Mouse (Mus musculus): ENCODE data around the gene Pla2g1b. TPM values are rescaled to one million over a fixed set of nuclear protein-coding genes. Genes with fewer than 3 reads are reported as not detected.

The Pla2g1b gene
- polyA plus RNA-seq, 1 experiment: not detected

GRCm38 (mm10) chr5:115483947-115484920 lies 18.2 kb downstream of the Pla2g1b start, which contains the start of gene Sirt4:
TSS of gene Sirt4 (minus strand) at chr5:115484725.
- Histone ChIP-seq H3K4me1 (peaks cover 33% of the 10 kb centered on the region), H3K27me3 (replicated peaks) (no peaks in the 10 kb centered on the region), H3K9me3 (no peaks in the 10 kb centered on the region), H3K4me3 (replicated peaks) (peak within 1 kb of the TSS; percentile 92), H3K36me3 (replicated peaks; ENCODE audit: low read length) (peaks cover 34% of the 10 kb centered on the region)
- no peak for TF ChIP-seq FLI1 (IDR thresholded peaks at IDR 0.05; ENCODE audit: low read length)
- no peak for TF ChIP-seq GATA1 (IDR thresholded peaks at IDR 0.05; ENCODE audit: borderline replicate concordance, low read length)

- H3K36me3 ChIP-seq (replicated peaks; ENCODE audit: low read length): peaks cover 27% of the 10 kb centered on the region
- H3K27me3 ChIP-seq (replicated peaks): no peaks in the 10 kb centered on the region
- TF ChIP-seq GATA1 (IDR thresholded peaks at IDR 0.05; ENCODE audit: borderline replicate concordance, low read length) (no peak), FLI1 (IDR thresholded peaks at IDR 0.05; ENCODE audit: low read length) (no peak)
- H3K4me3 ChIP-seq (replicated peaks): peak overlapping the region; percentile 92
- peaks cover 37% of the 10 kb centered on the region for H3K4me1 ChIP-seq
- H3K9me3 ChIP-seq: no peaks in the 10 kb centered on the region
Measured at GRCm38 (mm10) chr5:115484996-115485395, 18.9 kb downstream of the Pla2g1b start.

- Histone ChIP-seq H3K9me3 (no peaks in the 10 kb centered on the region), H3K36me3 (replicated peaks; ENCODE audit: low read length) (peaks cover 20% of the 10 kb centered on the region), H3K4me3 (replicated peaks) (no peak overlapping the region), H3K4me1 (peaks cover 39% of the 10 kb centered on the region), H3K27me3 (replicated peaks) (no peaks in the 10 kb centered on the region)
- no peak for TF ChIP-seq GATA1 (IDR thresholded peaks at IDR 0.05; ENCODE audit: borderline replicate concordance, low read length)
- TF ChIP-seq FLI1 (IDR thresholded peaks at IDR 0.05; ENCODE audit: low read length): no peak
Measured at GRCm38 (mm10) chr5:115485489-115486205, 19.6 kb downstream of the Pla2g1b start.

- H3K9me3 ChIP-seq: no peaks in the 10 kb centered on the region
- H3K4me1 ChIP-seq: peaks cover 47% of the 10 kb centered on the region
- peaks cover 13% of the 10 kb centered on the region for H3K36me3 ChIP-seq (replicated peaks; ENCODE audit: low read length)
- H3K4me3 ChIP-seq (replicated peaks): no peak overlapping the region
- TF ChIP-seq FLI1 (IDR thresholded peaks at IDR 0.05; ENCODE audit: low read length) (no peak), GATA1 (IDR thresholded peaks at IDR 0.05; ENCODE audit: borderline replicate concordance, low read length) (no peak)
- H3K27me3 ChIP-seq (replicated peaks): no peaks in the 10 kb centered on the region
Measured at GRCm38 (mm10) chr5:115486726-115487125, 20.7 kb downstream of the Pla2g1b start.

GRCm38 (mm10) chr5:115487353-115487752 lies 21.3 kb downstream of the Pla2g1b start:
- Histone ChIP-seq H3K9me3 (no peaks in the 10 kb centered on the region), H3K4me3 (replicated peaks) (no peak overlapping the region), H3K27me3 (replicated peaks) (peaks cover 2% of the 10 kb centered on the region), H3K36me3 (replicated peaks; ENCODE audit: low read length) (peaks cover 6% of the 10 kb centered on the region), H3K4me1 (peaks cover 50% of the 10 kb centered on the region)
- TF ChIP-seq GATA1 (IDR thresholded peaks at IDR 0.05; ENCODE audit: borderline replicate concordance, low read length) (no peak), FLI1 (IDR thresholded peaks at IDR 0.05; ENCODE audit: low read length) (no peak)

GRCm38 (mm10) chr5:115487942-115488580 lies 22.0 kb downstream of the Pla2g1b start:
- Histone ChIP-seq H3K27me3 (replicated peaks) (peaks cover 2% of the 10 kb centered on the region), H3K9me3 (no peaks in the 10 kb centered on the region), H3K4me3 (replicated peaks) (no peak overlapping the region), H3K4me1 (peaks cover 43% of the 10 kb centered on the region), H3K36me3 (replicated peaks; ENCODE audit: low read length) (no peaks in the 10 kb centered on the region)
- TF ChIP-seq FLI1 (IDR thresholded peaks at IDR 0.05; ENCODE audit: low read length) (no peak), GATA1 (IDR thresholded peaks at IDR 0.05; ENCODE audit: borderline replicate concordance, low read length) (no peak)

- H3K9me3 ChIP-seq: no peaks in the 10 kb centered on the region
- TF ChIP-seq GATA1 (IDR thresholded peaks at IDR 0.05; ENCODE audit: borderline replicate concordance, low read length) (no peak), FLI1 (IDR thresholded peaks at IDR 0.05; ENCODE audit: low read length) (no peak)
- no peaks in the 10 kb centered on the region for H3K36me3 ChIP-seq (replicated peaks; ENCODE audit: low read length)
- H3K4me1 ChIP-seq: peaks cover 45% of the 10 kb centered on the region
- peak overlapping the region; percentile 94 for H3K4me3 ChIP-seq (replicated peaks)
- H3K27me3 ChIP-seq (replicated peaks): peaks cover 2% of the 10 kb centered on the region
Measured at GRCm38 (mm10) chr5:115488841-115489698, 23.0 kb downstream of the Pla2g1b start.

GRCm38 (mm10) chr5:115489699-115490637 lies 23.9 kb downstream of the Pla2g1b start:
- TF ChIP-seq FLI1 (IDR thresholded peaks at IDR 0.05; ENCODE audit: low read length) (no peak), GATA1 (IDR thresholded peaks at IDR 0.05; ENCODE audit: borderline replicate concordance, low read length) (no peak)
- Histone ChIP-seq H3K4me3 (replicated peaks) (peak overlapping the region; percentile 94), H3K4me1 (peaks cover 39% of the 10 kb centered on the region), H3K27me3 (replicated peaks) (peaks cover 10% of the 10 kb centered on the region), H3K9me3 (no peaks in the 10 kb centered on the region), H3K36me3 (replicated peaks; ENCODE audit: low read length) (no peaks in the 10 kb centered on the region)
